Mouse (Mus musculus) lung, embryonic 15.5 days (tissue): Measurements from ENCODE around the gene Dnajc16. TPM values are rescaled to one million over a fixed set of nuclear protein-coding genes. Genes with fewer than 3 reads are reported as not detected.
"Not testable (repeated sequence)": the region's sequence is repeated elsewhere in the genome, so short reads cannot be mapped to it uniquely, and the experiment has no call there.

ENCODE experiments used
- ATAC-seq: fragments of 200-750 bp; cut with Nextera tagmentation; 2 replicates; pipeline ENCODE4 v1.8.0; 2017; ENCODE audit warnings: moderate number of reproducible peaks, borderline replicate concordance; ENCODE audit not compliant: low FRiP score, low TSS enrichment; ENCODE audit errors: extremely low read depth
- H3K27ac ChIP-seq: fragments of 300-500 bp; sonication (generic); 2 replicates; pipeline ENCODE4 v1.5.1; 2015; ENCODE audit warnings: moderate library complexity, mild to moderate bottlenecking, inconsistent platforms
- H3K27me3 ChIP-seq: fragments of 300-500 bp; sonication (generic); 2 replicates; pipeline ENCODE4 v1.6.1; 2015; ENCODE audit warnings: inconsistent platforms
- H3K36me3 ChIP-seq: fragments of 300-500 bp; sonication (generic); 2 replicates; pipeline ENCODE4 v1.6.1; 2015; ENCODE audit warnings: inconsistent platforms
- H3K4me1 ChIP-seq: fragments of 300-500 bp; sonication (generic); 2 replicates; pipeline ENCODE4 v1.6.1; 2015; ENCODE audit warnings: inconsistent platforms
- H3K4me2 ChIP-seq: fragments of 300-500 bp; sonication (generic); 2 replicates; pipeline ENCODE4 v1.6.1; 2015; ENCODE audit warnings: inconsistent platforms, mild to moderate bottlenecking, moderate library complexity
- H3K4me3 ChIP-seq: fragments of 300-500 bp; sonication (generic); 2 replicates; pipeline ENCODE4 v1.5.1; 2015; ENCODE audit warnings: mild to moderate bottlenecking, inconsistent platforms
- H3K9ac ChIP-seq: fragments of 300-500 bp; sonication (generic); 2 replicates; pipeline ENCODE4 v1.6.1; 2015; ENCODE audit warnings: inconsistent platforms
- H3K9me3 ChIP-seq: fragments of 300-500 bp; sonication (generic); 2 replicates; pipeline ENCODE4 v1.6.1; 2016; ENCODE audit warnings: inconsistent platforms
- WGBS: fragments of 180-500 bp; shearing (Covaris S2); methylation state at CpG from one replicate; pipeline ENCODE4 v1.1.7; 2015; 5-methylcytosine and 5-hydroxymethylcytosine counted together
- polyA plus RNA-seq: library from polyadenylated mRNA; unstranded; fragments of >200 nt; fragmentation: Nextera tagmentation; extraction: Ambion mirVana; gene quantifications from 2 replicates; pipeline ENCODE4 v1.2.1, GENCODE M21; 2015

Dnajc16 gene
- polyA plus RNA-seq, 1 experiment from 2014 or later = 4.9 TPM

DNA sequence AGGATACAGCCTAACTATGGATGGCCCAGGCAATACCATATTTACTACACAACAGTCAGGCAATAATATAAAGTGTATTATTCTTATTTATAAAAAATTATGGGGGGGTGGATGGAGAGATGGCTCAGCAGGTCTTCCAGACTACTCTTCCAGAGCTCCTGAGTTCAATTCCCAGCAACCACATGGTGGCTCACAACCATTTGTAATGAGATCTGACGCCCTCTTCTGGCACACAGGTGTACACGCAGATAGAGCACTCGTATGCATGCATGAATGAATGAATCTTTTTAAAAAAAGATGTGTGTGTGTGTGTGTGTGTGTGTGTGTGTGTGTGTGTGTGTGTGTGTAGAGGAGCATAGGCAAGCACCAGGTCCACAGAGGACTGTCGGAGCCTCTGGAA, 17.7 kb downstream of the Dnajc16 start:
- not testable (repeated sequence) for H3K4me2 ChIP-seq, H3K9ac ChIP-seq, H3K9me3 ChIP-seq, H3K27ac ChIP-seq, H3K27me3 ChIP-seq, H3K4me3 ChIP-seq, ATAC-seq
- peaks cover 47% of the 10 kb centered on the region for H3K36me3 ChIP-seq
- 86% methylated on average over 4 of the region's 4 CpGs for WGBS
- H3K4me1 ChIP-seq = peaks cover 14% of the 10 kb centered on the region; the same call in 1 of the 2 replicates

DNA sequence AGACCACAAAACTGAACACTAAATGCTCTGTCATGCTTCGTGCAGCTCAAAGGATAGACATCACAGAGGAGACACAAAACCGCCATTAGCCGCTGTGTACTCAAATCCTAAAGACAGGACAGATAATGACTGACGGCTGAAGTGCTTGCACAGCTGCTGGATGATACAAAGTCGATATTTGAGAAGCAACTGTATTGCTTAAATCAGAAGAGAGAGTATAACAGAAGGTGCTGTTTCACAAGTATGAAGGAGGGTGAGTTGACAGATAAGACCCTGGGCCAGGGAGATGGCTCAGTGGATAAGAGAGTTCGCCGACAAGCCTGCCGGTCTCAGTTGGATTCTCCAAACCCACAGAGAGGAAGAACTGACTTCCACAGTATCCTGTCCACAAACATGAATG, 18.9 kb downstream of the Dnajc16 start:
- Histone ChIP-seq H3K9ac (no peak overlapping the region), H3K27me3 (no peaks in the 10 kb centered on the region), H3K36me3 (peaks cover 47% of the 10 kb centered on the region), H3K9me3 (no peaks in the 10 kb centered on the region), H3K4me2 (no peak overlapping the region), H3K4me3 (no peak overlapping the region), H3K27ac (no peak overlapping the region), H3K4me1 (peaks cover 26% of the 10 kb centered on the region)
- ATAC-seq = no peak
- 85% methylated on average over 8 of the region's 8 CpGs for WGBS

DNA sequence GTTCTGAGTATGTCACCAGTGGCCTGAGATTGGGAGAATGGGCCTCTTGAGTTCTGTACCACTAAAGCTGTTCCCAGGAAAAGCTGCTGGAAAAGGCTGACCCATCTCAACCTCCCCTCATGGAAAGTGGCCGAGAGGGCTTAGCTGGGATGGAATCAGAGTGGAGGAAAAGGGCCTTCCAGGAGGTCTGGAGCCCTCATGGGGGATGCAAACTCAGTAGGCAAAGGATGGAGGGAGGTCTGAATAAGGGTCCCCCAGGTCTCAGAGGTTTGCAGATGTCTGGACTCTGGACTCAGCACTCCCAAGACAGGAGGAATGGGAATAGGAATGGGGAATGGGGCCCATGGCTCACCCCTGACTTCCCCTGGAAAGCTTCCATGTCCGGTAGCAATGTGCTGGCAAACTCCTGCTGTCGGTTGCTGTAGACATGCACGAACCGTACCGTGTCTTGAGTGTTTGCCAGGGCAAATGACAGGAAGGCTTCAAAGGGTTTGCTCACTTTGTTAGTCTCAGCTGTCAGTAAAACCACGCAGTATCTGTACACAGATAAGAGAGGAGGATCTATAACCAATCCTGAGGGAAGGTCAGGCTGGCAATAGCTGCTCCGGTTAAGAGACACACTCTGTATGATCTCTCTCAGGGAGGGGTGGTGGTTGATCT, 21.1 kb downstream of the Dnajc16 start:
- Histone ChIP-seq H3K4me1 (peaks cover 34% of the 10 kb centered on the region), H3K27me3 (no peaks in the 10 kb centered on the region), H3K9ac (no peak overlapping the region), H3K27ac (no peak overlapping the region), H3K4me3 (no peak overlapping the region), H3K9me3 (no peaks in the 10 kb centered on the region), H3K4me2 (no peak overlapping the region), H3K36me3 (peaks cover 37% of the 10 kb centered on the region)
- WGBS = 38% methylated on average over 8 of the region's 8 CpGs
- no peak for ATAC-seq

DNA sequence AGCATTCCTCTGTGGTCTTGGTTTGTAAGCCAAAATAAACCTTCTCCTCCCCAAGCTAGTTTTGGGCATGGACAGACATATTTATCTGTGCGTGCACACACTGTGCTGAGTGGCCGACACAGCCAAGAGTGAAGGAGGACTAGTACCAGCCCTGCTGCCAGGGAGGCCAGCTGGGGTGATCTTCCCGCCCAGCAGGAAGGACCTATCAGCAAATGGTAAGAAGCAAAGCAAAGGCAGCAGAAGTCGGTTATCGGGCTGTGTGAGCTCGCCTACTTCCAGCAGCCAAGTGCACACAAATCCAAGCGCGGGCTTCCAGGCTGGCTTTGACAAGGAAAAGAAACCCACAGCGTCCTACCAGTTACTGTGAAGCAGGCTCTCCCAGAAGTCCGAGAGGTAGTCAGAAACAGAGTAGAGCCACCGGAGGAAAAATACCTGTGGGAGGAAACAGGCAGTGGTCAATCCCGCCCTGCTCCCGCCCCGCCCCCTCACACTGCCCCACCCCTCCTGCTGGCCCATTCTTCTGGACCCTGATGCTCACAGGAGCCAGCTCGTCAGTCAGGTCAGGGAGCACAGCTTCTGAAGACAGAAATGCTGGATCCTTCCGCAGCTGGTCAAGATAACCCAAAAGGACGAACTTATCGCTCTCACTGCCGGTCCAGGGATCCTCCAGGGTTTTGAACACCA, 23.2 kb downstream of the Dnajc16 start:
- H3K4me2 ChIP-seq = peak overlapping the region; percentile 21
- no peaks in the 10 kb centered on the region for H3K27me3 ChIP-seq
- WGBS = 52% methylated on average over 19 of the region's 19 CpGs
- peaks cover 42% of the 10 kb centered on the region for H3K36me3 ChIP-seq
- H3K27ac ChIP-seq = peak overlapping the region; percentile 91
- H3K9me3 ChIP-seq = no peaks in the 10 kb centered on the region
- no peak overlapping the region for H3K9ac ChIP-seq
- peak; percentile 79 for ATAC-seq
- H3K4me1 ChIP-seq = peaks cover 34% of the 10 kb centered on the region
- no peak overlapping the region for H3K4me3 ChIP-seq

DNA sequence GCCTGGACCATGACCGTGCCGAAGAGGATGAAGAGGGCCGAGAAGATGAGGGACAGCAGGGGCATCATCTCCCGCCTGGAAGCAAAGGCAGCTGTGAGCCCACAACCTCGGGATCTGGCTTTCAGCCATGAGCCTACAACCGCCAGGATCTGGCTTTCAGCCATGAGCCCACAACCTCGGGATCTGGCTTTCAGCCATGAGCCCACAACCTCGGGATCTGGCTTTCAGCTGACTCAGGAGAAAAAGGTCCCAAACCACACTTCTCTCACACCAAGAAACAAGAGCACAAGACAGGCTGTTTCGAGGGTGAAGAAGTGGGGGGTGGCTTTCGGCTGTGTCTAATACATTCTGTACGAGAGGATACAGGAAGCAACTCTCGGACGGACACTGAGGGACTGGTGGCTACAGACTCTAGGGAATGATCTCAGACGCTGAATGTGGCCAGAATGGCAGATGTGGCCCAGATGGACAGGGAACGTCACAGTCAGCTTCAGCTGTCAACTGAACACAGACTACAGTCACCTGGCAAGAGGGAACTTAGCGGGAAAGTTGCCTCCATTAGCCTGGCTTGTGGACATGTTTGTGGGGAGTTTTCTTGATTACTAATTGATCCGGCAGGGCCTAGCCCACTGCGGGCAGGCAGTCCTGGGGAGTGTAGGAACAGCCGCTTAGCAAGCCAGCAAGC, 23.9 kb downstream of the Dnajc16 start:
- H3K27ac ChIP-seq = peak overlapping the region; percentile 91
- peak; percentile 86 for ATAC-seq
- no peaks in the 10 kb centered on the region for H3K27me3 ChIP-seq
- no peaks in the 10 kb centered on the region for H3K9me3 ChIP-seq
- WGBS = 35% methylated on average over 19 of the region's 19 CpGs
- peaks cover 48% of the 10 kb centered on the region for H3K36me3 ChIP-seq
- peak overlapping the region; percentile 21 for H3K4me2 ChIP-seq
- H3K9ac ChIP-seq = no peak overlapping the region
- H3K4me3 ChIP-seq = no peak overlapping the region
- H3K4me1 ChIP-seq = peaks cover 34% of the 10 kb centered on the region

DNA sequence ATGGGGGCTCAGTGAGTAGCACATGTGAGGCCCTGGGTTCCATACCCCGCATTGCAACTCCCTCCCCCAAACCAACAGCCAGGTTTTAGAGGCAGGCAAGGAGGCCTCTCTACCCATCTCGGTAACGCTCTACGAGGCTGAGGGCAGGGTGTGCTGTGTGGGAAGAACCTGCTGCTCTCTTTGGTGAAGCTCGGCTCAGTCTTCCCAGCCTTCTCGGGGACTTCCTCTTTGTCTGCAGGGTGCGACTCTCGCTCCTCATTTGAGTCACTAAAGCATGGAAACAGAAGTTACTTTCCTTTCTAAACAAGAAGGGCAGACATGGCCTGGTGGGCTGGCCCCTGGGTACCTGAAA, 24.4 kb downstream of the Dnajc16 start:
- H3K36me3 ChIP-seq = peaks cover 52% of the 10 kb centered on the region
- 64% methylated on average over 8 of the region's 8 CpGs for WGBS
- no peak for ATAC-seq
- H3K4me2 ChIP-seq = peak overlapping the region; percentile 21
- no peak overlapping the region for H3K9ac ChIP-seq
- H3K4me3 ChIP-seq = no peak overlapping the region
- no peaks in the 10 kb centered on the region for H3K9me3 ChIP-seq
- peak overlapping the region; percentile 91 for H3K27ac ChIP-seq
- no peaks in the 10 kb centered on the region for H3K27me3 ChIP-seq
- peaks cover 34% of the 10 kb centered on the region for H3K4me1 ChIP-seq

DNA sequence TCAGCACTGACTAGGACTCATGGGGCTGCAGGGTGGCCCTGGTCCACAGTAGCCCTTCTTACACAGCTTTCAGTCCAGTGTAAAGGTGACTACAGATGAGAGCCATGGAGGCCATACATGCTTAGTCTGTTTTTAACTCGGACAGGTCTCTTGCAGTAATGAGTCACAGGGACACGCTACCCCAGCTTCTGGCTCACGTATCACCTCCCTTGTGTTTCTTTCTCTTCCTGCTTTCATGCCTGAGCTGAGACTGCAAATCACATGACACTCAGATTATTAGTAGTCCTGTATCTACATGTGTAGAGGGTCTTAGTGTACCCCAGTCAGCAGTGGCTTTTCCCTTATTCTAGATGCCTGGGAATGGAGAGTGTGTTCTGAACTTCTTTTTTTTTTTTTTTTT, 25.7 kb downstream of the Dnajc16 start:
- H3K36me3 ChIP-seq = peaks cover 47% of the 10 kb centered on the region
- no peak for ATAC-seq
- WGBS = 93% methylated on average over 3 of the region's 3 CpGs

DNA sequence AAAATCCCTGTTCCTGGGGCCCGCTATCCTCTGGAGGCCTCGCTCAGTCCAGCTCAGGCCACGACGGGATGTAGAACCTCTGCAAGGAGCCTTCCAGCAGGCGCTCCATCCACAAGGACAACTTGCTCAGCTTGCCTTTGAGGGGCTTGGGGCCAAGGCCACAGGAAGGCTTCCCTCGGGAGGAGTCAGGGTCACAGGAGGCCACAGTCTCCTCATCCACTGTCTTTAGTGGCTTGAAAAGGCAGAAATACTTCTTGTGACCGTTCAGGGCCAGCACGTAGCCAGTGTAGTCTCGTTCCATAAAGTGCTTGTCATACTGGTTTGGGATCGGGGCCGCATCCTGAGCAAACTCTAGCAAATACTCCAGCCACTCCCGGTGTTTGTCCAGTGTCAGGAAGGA, 27.3 kb downstream of the Dnajc16 start:
- WGBS = 76% methylated on average over 12 of the region's 12 CpGs
- no peak overlapping the region for H3K9ac ChIP-seq
- no peak for ATAC-seq
- no peaks in the 10 kb centered on the region for H3K9me3 ChIP-seq
- H3K4me2 ChIP-seq = no peak overlapping the region
- H3K4me3 ChIP-seq = no peak overlapping the region
- peaks cover 37% of the 10 kb centered on the region for H3K36me3 ChIP-seq
- no peak overlapping the region for H3K27ac ChIP-seq
- peaks cover 25% of the 10 kb centered on the region for H3K4me1 ChIP-seq
- H3K27me3 ChIP-seq = no peaks in the 10 kb centered on the region

More for the DNA sequence above, 25.7 kb downstream of the Dnajc16 start:
- Histone ChIP-seq H3K4me2 (no peak overlapping the region), H3K27ac (no peak overlapping the region), H3K4me3 (no peak overlapping the region), H3K27me3 (no peaks in the 10 kb centered on the region), H3K9ac (no peak overlapping the region), H3K9me3 (no peaks in the 10 kb centered on the region), H3K4me1 (peaks cover 32% of the 10 kb centered on the region)

DNA sequence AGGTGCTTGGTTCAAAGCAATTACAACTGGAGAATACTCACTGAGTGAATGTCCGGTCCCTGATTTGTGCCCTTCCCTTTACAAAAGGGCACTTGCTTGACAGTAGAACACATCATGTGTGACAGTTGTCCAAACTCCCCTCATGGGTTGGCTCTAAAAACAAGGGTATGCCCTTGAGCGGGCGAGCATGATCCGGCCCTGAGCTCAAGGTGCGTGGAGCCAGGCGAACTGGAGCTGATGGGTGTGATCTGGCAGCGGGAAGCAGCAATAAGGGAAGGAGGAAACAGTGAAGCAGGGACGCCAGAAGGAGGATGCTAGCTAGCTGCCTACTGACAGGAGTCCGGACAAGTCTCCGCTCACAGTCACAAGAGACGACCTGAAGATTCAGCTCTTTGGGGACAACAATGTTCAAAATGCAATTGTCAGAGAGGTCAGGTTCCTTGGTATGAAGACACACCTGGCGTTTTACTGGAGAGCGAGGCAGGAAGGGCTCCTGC, 28.6 kb downstream of the Dnajc16 start:
- no peak for ATAC-seq
- Histone ChIP-seq H3K4me1 (peaks cover 11% of the 10 kb centered on the region), H3K4me3 (no peak overlapping the region), H3K36me3 (peaks cover 35% of the 10 kb centered on the region), H3K27ac (no peak overlapping the region), H3K9ac (no peak overlapping the region), H3K27me3 (no peaks in the 10 kb centered on the region), H3K9me3 (no peaks in the 10 kb centered on the region), H3K4me2 (no peak overlapping the region)
- 92% methylated on average over 13 of the region's 13 CpGs for WGBS

DNA sequence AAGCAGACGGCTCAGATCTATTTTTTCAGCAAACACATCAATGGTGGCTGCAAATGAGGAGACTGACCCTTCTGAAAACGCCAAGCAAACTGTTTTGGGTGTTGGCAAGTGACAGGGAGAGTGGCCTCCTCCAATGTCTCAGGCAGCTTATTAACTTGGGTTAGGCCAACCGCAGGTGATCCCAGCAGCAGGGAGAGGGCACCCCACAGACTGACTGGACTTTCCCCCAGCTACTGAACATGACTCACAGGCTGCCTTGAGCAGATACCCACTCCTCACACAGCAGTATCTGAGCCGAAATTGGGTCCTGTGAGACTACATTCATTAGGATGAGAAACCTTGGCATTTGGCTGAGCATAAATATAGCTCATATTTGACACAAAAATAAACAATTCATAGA, 29.8 kb downstream of the Dnajc16 start:
- no peak overlapping the region for H3K27ac ChIP-seq
- no peaks in the 10 kb centered on the region for H3K4me1 ChIP-seq
- no peak for ATAC-seq
- no peak overlapping the region for H3K4me3 ChIP-seq
- H3K9ac ChIP-seq = no peak overlapping the region
- H3K36me3 ChIP-seq = peaks cover 35% of the 10 kb centered on the region
- H3K4me2 ChIP-seq = no peak overlapping the region
- no peaks in the 10 kb centered on the region for H3K9me3 ChIP-seq
- WGBS = 73% methylated on average over 4 of the region's 4 CpGs
- H3K27me3 ChIP-seq = no peaks in the 10 kb centered on the region

DNA sequence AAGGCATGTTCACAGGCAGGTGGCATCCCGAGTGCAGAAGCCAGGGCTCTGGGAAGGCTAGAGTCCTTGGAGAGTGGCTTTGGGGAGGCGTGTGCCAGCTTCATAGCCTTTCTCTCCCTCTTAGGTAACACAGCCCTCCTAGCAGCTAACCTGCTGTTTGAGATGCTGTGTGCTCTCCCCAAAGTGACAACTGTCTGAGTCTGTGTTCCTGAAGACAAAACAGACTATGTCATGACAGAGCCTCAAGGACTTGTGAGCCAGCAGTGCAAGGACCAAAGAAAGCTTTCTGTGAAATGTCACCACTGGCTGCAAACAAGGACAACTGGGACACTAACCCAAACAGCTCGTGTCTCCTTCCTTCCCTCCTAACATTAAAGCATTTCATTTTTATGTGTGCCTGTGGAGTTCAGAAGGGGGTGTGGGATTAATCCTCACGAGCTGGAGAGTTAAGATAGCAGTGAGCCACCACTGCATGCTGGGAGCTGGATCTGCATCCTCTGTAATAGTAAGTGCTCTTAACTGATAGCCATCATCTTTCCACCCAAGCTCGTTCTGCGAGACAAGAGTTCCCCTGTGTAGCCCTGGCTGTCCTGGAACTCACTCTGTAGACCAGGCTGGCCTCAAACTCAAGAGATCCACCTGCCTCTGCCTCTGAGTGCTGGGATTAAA, 31.7 kb downstream of the Dnajc16 start:
- WGBS = 64% methylated on average over 6 of the region's 6 CpGs
- H3K4me3 ChIP-seq = no peak overlapping the region
- no peaks in the 10 kb centered on the region for H3K9me3 ChIP-seq
- no peak overlapping the region for H3K9ac ChIP-seq
- H3K4me1 ChIP-seq = no peaks in the 10 kb centered on the region
- peaks cover 27% of the 10 kb centered on the region for H3K36me3 ChIP-seq
- ATAC-seq = no peak
- H3K27ac ChIP-seq = no peak overlapping the region
- no peaks in the 10 kb centered on the region for H3K27me3 ChIP-seq
- H3K4me2 ChIP-seq = no peak overlapping the region
